Mouse (Mus musculus) brain, embryonic 14.5 days (tissue): ENCODE results near the gene Sema3e.

Experiments used
- CTCF ChIP-seq: fragments of 200-500 bp; IDR thresholded peaks from 2 replicates; pipeline ENCODE4 v1.5.1; 2012; ENCODE audit warnings: inconsistent platforms, mild to moderate bottlenecking, moderate library complexity, borderline replicate concordance; ENCODE audit not compliant: insufficient read depth, insufficient read length; ENCODE audit errors: extremely low read depth
- POLR2A ChIP-seq: fragments of 200-500 bp; IDR thresholded peaks from 2 replicates; pipeline ENCODE4 v1.6.1; 2012; ENCODE audit warnings: mild to moderate bottlenecking, inconsistent platforms, borderline replicate concordance; ENCODE audit not compliant: poor library complexity, insufficient read depth, insufficient read length, severe bottlenecking; ENCODE audit errors: extremely low read depth

DNA sequence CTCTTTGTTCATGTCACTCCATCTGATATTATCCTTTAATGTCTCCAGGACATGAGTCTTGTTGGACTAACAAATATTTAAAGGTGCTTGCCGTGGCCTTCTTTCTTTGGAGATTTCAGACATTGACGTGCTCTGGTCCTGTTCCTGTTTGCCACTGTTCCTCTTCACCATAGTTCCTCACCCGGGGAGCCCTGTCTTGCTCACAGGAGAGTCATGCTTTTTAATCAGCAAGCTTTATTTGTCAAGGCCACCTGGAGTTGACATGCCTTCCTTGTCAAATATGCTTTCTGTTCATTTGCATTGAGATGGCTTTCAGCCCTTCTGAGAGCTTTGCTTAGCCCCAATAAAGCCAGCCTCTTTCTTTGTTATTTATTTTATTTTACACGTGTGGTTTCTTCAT, 15.1 kb downstream of the Sema3e start:
- TF ChIP-seq POLR2A (no peak), CTCF (no peak)
